Comparison of ENCODE assay signal across 9 mouse cellular contexts in the genomic region with DNA sequence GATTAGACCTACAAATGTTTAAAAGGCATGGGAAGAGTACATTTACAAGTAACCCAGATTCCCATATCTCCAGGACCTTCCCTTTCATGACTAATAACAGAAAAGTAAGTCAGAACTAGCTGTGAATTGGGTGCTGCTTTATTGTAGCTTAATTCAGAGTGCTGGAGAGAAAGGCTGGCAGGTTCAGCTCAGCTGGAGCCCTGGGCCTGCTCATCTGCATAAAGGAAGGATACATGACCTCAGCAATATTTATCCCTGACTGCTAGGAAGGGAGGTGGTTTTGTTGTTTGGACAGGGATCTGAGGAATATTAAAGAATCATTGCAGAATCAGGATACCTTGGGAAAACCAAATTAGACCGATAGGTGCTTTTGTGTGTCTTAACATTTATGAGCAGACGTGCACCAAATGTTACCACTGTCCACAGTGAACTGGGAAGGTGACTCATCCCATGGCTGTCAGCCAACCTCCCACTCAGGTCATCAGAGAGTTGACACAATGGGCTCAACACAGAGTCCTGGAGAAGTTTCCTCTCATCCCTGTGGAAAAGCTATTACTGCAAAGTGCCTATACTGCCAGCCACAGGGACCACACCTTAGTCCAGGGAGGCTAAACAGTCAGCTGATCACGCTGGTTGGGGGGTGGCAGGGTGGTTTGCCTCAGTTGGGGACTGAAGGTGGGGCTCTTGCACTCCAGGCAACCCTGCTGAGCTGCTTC.
A peak's percentile ranks its signal among the peaks of the same experiment; 100 is the strongest.
DNase-seq lines count a peak whose midpoint lies in the region; ATAC-seq lines count a peak whose summit lies in the region.
"Had no signal": no experiment of that assay in that cellular context is flagged by ENCODE, and none has a peak within 500 bp of the region (broad histone marks: within the 10 kb centered on the region; RNA-seq: fewer than 3 reads in every experiment).

No protein-coding gene starts in this region.

- intact Hi-C loops in gastrocnemius, postnatal 36 days (cut with DNase I), result no loop called here

- H3K4me2 ChIP-seq in intestine, embryonic 16.5 days (ENCODE audit: low read depth, low read length), result no peak overlapping the region
- no peak overlapping the region for H3K4me2 ChIP-seq in intestine, embryonic 15.5 days (replicated peaks)
- H3K4me2 ChIP-seq: limb, embryonic 15.5 days had no signal

- no peaks in the 10 kb centered on the region for H3K9me3 ChIP-seq in intestine, embryonic 16.5 days (ENCODE audit: control insufficient read depth, low read length)
- H3K9me3 ChIP-seq in intestine, embryonic 15.5 days, result no peaks in the 10 kb centered on the region
- H3K9me3 ChIP-seq: limb, embryonic 15.5 days had no signal

- H3K36me3 ChIP-seq in intestine, embryonic 16.5 days (ENCODE audit: control insufficient read depth, insufficient read depth, low read length), result no peaks in the 10 kb centered on the region
- H3K36me3 ChIP-seq in intestine, embryonic 15.5 days, result no peaks in the 10 kb centered on the region
- H3K36me3 ChIP-seq: limb, embryonic 15.5 days had no signal

- DNase-seq in adrenal gland, adult 2 months, result peak; percentile 81
- peak; percentile 42 to 58 for DNase-seq in gastrocnemius, postnatal 36 days
- peak; percentile 58 for DNase-seq in lung, postnatal 10 days
- no peak for DNase-seq in layer of hippocampus, adult 9-10 months (ENCODE audit: low spot score)

- 0 out of 2 replicates have a peak, but pooled peaks have one; percentile 38 for ATAC-seq in intestine, embryonic 16.5 days
- ATAC-seq in intestine, embryonic 15.5 days, result no peak
- no peak for ATAC-seq in inflammation-experienced regulatory T-cells, adult 6 months
- ATAC-seq in frontal cortex, adult (ENCODE audit: low TSS enrichment), result no peak

- 45% methylated on average over 3 of the region's 3 CpGs for WGBS in intestine, embryonic 16.5 days
- 51% methylated on average over 3 of the region's 3 CpGs for WGBS in intestine, embryonic 15.5 days

- no peaks in the 10 kb centered on the region for H3K4me1 ChIP-seq in intestine, embryonic 16.5 days (ENCODE audit: control insufficient read depth, insufficient read depth, low read length)
- H3K4me1 ChIP-seq in intestine, embryonic 15.5 days (replicated peaks), result no peaks in the 10 kb centered on the region
- H3K4me1 ChIP-seq: limb, embryonic 15.5 days had no signal

- no peak overlapping the region for H3K27ac ChIP-seq in intestine, embryonic 16.5 days (ENCODE audit: low read length)
- no peak overlapping the region for H3K27ac ChIP-seq in intestine, embryonic 15.5 days
- H3K27ac ChIP-seq: limb, embryonic 15.5 days had no signal

- H3K9ac ChIP-seq in intestine, embryonic 16.5 days (ENCODE audit: low read depth, low read length), result no peak overlapping the region
- H3K9ac ChIP-seq in intestine, embryonic 15.5 days, result no peak overlapping the region
- H3K9ac ChIP-seq: limb, embryonic 15.5 days had no signal

- H3K27me3 ChIP-seq in intestine, embryonic 16.5 days (replicated peaks; ENCODE audit: control insufficient read depth, insufficient read depth, low read length), result no peaks in the 10 kb centered on the region
- H3K27me3 ChIP-seq in intestine, embryonic 15.5 days (replicated peaks), result no peaks in the 10 kb centered on the region
- H3K27me3 ChIP-seq: limb, embryonic 15.5 days had no signal

- no peak overlapping the region for H3K4me3 ChIP-seq in intestine, embryonic 16.5 days (ENCODE audit: low read length)
- H3K4me3 ChIP-seq in intestine, embryonic 15.5 days (replicated peaks), result no peak overlapping the region
- H3K4me3 ChIP-seq: limb, embryonic 15.5 days had no signal
